Mouse (Mus musculus): ENCODE results near the gene Btc.

Btc gene

DNA sequence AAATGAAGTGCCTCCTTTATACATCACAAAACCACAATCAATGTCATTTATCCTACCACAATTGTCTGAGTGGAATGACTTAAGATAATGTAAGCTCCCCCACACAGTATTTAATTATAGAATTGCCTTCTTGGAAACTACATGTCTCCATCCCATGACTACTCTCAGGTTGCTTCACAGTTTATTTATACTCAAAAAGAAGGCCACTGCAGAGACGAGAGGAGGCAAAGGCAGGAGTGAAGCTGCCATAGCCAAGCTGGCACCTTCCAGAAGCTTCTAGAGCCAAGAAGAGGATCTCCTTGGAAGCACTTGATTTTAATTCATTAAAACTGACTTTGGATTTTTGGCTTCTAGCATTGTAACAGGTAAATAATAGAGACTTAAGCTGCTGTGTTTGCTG lies 81.0 kb downstream of the Btc start:
- in situ Hi-C loops (cut with MboI) = no loop called here

DNA sequence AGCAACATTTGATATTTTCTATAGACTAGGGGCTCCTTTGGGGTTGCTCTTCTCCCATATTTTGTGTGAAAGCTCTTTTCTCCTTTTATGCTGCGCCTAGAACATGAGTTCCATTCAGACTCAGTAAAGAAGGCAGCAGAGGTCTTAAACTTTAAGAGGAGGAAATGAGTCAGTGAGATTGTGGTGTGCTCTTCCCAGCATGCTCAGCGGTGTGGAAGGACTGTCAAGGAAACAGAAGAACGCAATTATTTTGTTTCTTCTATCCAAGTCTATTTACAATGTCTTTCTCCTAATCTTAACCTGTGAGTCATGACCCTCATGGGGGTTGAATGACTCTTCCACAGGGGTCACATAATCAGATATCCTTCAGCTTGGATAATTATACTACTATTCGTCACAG lies 82.4 kb downstream of the Btc start:
- in situ Hi-C loops (cut with MboI) = no loop called here

DNA sequence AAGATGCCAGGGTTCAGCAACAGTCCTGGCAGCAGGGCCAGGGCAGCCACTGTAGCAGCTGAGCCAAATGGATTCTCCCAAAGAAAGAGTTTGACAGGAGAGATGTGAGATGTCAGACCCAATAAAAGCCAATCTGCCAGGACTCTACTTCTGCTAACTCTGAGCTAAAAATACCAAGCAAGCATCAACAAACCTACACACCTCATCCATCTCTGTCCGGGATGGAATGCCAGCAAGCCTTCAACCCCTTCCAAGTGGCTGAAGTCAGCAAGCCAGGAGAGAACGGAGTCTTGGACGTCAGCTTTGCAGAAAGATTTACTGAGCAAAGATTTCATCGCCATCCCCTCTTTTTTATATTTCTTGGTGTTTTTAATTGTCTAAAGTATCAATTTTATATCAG lies 88.8 kb downstream of the Btc start:
- in situ Hi-C loops (cut with MboI) = no loop called here

DNA sequence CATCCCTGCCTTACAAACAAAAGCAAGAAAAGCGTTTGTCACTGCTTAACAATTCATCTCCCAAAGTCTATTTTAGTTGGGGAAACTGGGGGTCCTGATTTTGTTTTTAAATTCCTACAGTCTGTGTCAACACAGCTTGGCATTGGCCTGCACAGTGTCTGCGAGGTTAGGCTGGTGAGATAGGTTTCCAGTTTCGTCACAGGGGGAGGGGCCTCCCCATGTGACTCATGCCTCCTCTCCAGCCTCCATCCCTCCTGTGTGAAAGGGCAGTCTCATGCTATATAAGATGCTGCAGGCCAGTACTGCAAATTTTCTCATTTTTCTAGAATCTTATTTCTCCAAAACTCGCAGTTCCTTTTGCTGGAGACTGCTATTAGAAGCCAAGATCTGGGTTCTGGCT lies 91.0 kb downstream of the Btc start:
- in situ Hi-C loops (cut with MboI) = no loop called here

DNA sequence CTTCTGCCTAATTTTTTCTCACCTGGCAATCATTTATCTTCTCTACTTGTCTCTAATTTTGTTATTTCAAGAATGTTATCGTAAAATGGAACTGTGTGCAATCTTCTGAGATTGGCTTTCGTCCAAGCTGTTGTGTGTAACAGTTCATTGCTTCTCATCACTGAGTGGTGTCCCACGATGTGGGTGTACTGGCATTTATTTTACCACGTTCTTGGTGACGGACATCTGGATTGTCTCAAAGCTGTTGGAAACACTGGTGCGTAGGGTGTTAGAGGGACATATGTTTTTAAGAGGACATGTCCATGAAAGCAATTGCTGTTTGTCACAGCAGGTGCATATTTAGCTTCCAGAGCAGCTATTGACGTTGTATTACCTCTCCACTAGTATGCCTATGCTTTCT lies 94.2 kb downstream of the Btc start:
- in situ Hi-C loops (cut with MboI) = no loop called here

DNA sequence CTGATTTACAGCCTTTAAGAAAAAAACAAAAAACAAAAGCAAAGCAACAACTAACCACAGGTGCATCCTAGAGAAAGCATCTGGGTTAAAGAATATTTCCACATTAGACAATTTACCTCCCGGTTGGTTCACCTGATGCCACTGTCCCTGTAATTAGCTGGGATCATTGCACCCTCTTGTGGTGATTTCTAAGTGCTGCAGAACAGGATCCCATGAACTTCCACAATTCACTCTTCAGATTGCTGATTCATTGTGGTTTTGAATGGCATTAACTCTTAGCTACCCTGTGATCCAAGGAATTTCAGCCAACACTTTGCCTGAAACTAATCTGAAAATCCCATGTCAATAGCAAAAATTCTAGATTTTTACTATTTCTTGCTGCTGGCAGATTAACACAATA lies 94.9 kb downstream of the Btc start:
- in situ Hi-C loops (cut with MboI) = no loop called here
